Mouse (Mus musculus) CH12.LX (cell line): ENCODE measurements at regions not wholly inside any gene's neighbourhood (a gene's known extent, or its start where the extent isn't known, plus 50 kb on each side); places are given as distances from the start of the nearest gene placed in this dataset.

Source experiments
- DNase-seq: peaks from one replicate; pipeline ENCODE4 v3.0.0-alpha.2; 2013; ENCODE audit errors: extremely low read depth
- H3K27ac ChIP-seq: 2 replicates; pipeline ENCODE4 v1.5.1; 2012; ENCODE audit warnings: low read depth, mild to moderate bottlenecking, control low read depth, moderate library complexity; ENCODE audit not compliant: insufficient read depth
- H3K27me3 ChIP-seq: replicated peaks from 2 replicates; pipeline ENCODE3; 2012; ENCODE audit warnings: inconsistent platforms
- H3K36me3 ChIP-seq, 2 experiments: replicated peaks in 1 of 2; 2 replicates each; pipeline versions ENCODE3 to v1.6.1; 2012; ENCODE audit warnings: inconsistent platforms in 1 of 2, low read length in 1 of 2, mild to moderate bottlenecking in 1 of 2, mixed read lengths in 1 of 2, moderate library complexity in 1 of 2; ENCODE audit not compliant: control insufficient read depth in 1 of 2, insufficient read depth in 1 of 2
- H3K4me1 ChIP-seq, 2 experiments: 2 replicates each; pipeline ENCODE4 v1.6.1; 2012; ENCODE audit warnings: inconsistent platforms in 1 of 2, moderate library complexity in 1 of 2; ENCODE audit not compliant: insufficient read depth in 2 of 2, control insufficient read depth in 1 of 2
- H3K4me2 ChIP-seq: 2 replicates; pipeline ENCODE4 v1.6.1; 2012; ENCODE audit warnings: low read depth, mild to moderate bottlenecking, control low read depth; ENCODE audit not compliant: poor library complexity, insufficient read depth, severe bottlenecking
- H3K4me3 ChIP-seq, 3 experiments: fragments of 150-350 bp in 1 of 3; sonication (generic) in 1 of 3; replicated peaks in 1 of 3; 2 replicates each; pipeline versions ENCODE3 to v1.5.1; 2011 to 2012; ENCODE audit warnings: low read depth in 2 of 3, low read length in 2 of 3, mild to moderate bottlenecking in 2 of 3, moderate library complexity in 2 of 3, control low read depth in 1 of 3, improper control_type of control experiment in 1 of 3, inconsistent platforms in 1 of 3, mixed read lengths in 1 of 3; ENCODE audit not compliant: poor library complexity in 1 of 3
- H3K79me2 ChIP-seq: replicated peaks from 2 replicates; pipeline ENCODE4 v1.6.1; 2012; ENCODE audit warnings: mild to moderate bottlenecking, moderate library complexity; ENCODE audit not compliant: control insufficient read depth, poor library complexity, insufficient read depth, severe bottlenecking; ENCODE audit errors: extremely low read depth
- H3K9ac ChIP-seq: 2 replicates; pipeline ENCODE4 v1.6.1; 2012; ENCODE audit warnings: low read depth, mild to moderate bottlenecking, control low read depth, moderate library complexity; ENCODE audit not compliant: insufficient read depth
- H3K9me3 ChIP-seq: replicated peaks from 2 replicates; pipeline ENCODE3; 2012; ENCODE audit warnings: low read length, inconsistent platforms, mixed read lengths
- CTCF ChIP-seq, 2 experiments: IDR thresholded peaks in 1 of 2; conservative IDR thresholded peaks in 1 of 2; 2 replicates each; pipeline ENCODE4 v1.5.1; 2011 to 2012; ENCODE audit warnings: low read depth in 2 of 2, low read length in 2 of 2, improper control_type of control experiment in 1 of 2, inconsistent platforms in 1 of 2, mild to moderate bottlenecking in 1 of 2, moderate library complexity in 1 of 2
- EP300 ChIP-seq: IDR thresholded peaks from 2 replicates; pipeline ENCODE4 v1.6.1; 2011; ENCODE audit warnings: low read length, improper control_type of control experiment
- IRF4 ChIP-seq: IDR thresholded peaks from 2 replicates; pipeline ENCODE4 v1.6.1; 2014; ENCODE audit warnings: low read depth, mild to moderate bottlenecking, inconsistent platforms, low read length, improper control_type of control experiment
- KAT2A ChIP-seq: IDR thresholded peaks from 2 replicates; pipeline ENCODE4 v1.6.1; 2012; ENCODE audit warnings: low read length, improper control_type of control experiment, inconsistent platforms; ENCODE audit not compliant: insufficient replicate concordance
- MXI1 ChIP-seq: IDR thresholded peaks from 2 replicates; pipeline ENCODE4 v1.6.1; 2011; ENCODE audit warnings: mild to moderate bottlenecking, low read depth, low read length, improper control_type of control experiment
- MYC ChIP-seq: IDR thresholded peaks from 2 replicates; pipeline ENCODE4 v1.6.1; 2011; ENCODE audit warnings: low read depth, mild to moderate bottlenecking, improper control_type of control experiment, low read length
- NELFE ChIP-seq: IDR thresholded peaks from 2 replicates; pipeline ENCODE4 v1.6.1; 2011; ENCODE audit warnings: low read depth, low read length, improper control_type of control experiment
- POLR2A ChIP-seq: IDR thresholded peaks from 2 replicates; pipeline ENCODE4 v1.6.1; 2011; ENCODE audit warnings: low read depth, mild to moderate bottlenecking, improper control_type of control experiment, low read length
- POLR2AphosphoS2 ChIP-seq: IDR thresholded peaks from 2 replicates; pipeline ENCODE4 v1.6.1; 2011; ENCODE audit warnings: low read depth, low read length, improper control_type of control experiment
- RCOR1 ChIP-seq: conservative IDR thresholded peaks from 2 replicates; pipeline ENCODE4 v1.6.1; 2012; ENCODE audit warnings: low read depth, mild to moderate bottlenecking, inconsistent platforms, low read length, improper control_type of control experiment
- TBP ChIP-seq: conservative IDR thresholded peaks from 2 replicates; pipeline ENCODE4 v1.6.1; 2011; ENCODE audit warnings: low read depth, low read length, improper control_type of control experiment
- TCF12 ChIP-seq: IDR thresholded peaks from 2 replicates; pipeline ENCODE4 v1.6.1; 2014; ENCODE audit warnings: low read depth, mild to moderate bottlenecking, inconsistent platforms, low read length, improper control_type of control experiment
- ZC3H11A ChIP-seq: IDR thresholded peaks from 2 replicates; pipeline ENCODE4 v1.6.1; 2012; ENCODE audit warnings: low read depth, mild to moderate bottlenecking, inconsistent platforms, low read length, improper control_type of control experiment
- ZKSCAN1 ChIP-seq: IDR thresholded peaks from 2 replicates; pipeline ENCODE4 v1.6.1; 2012; ENCODE audit warnings: low read depth, inconsistent platforms, low read length, improper control_type of control experiment, borderline replicate concordance
- ZMIZ1 ChIP-seq: IDR thresholded peaks from 2 replicates; pipeline ENCODE4 v1.6.1; 2012; ENCODE audit warnings: low read depth, mild to moderate bottlenecking, inconsistent platforms, low read length, improper control_type of control experiment
- dilution Hi-C: fragments of 300-500 bp; cut with MboI; formaldehyde crosslinking; loops from 2 replicates; pipeline ENCODE4 v1.14.3; 2020; ENCODE audit warnings: low sequenced_read_pairs; ENCODE audit not compliant: extremely low pct_unique_long_range_greater_than_20kb, extremely low pct_ligation_motif_present
- in situ Hi-C: fragments of 300-500 bp; cut with MboI; formaldehyde crosslinking; loops from 3 replicates; pipeline ENCODE4 v1.14.3; 2019; ENCODE audit warnings: low sequenced_read_pairs, low pct_ligation_motif_present, low pct_unique_long_range_greater_than_20kb, mixed read lengths

DNA sequence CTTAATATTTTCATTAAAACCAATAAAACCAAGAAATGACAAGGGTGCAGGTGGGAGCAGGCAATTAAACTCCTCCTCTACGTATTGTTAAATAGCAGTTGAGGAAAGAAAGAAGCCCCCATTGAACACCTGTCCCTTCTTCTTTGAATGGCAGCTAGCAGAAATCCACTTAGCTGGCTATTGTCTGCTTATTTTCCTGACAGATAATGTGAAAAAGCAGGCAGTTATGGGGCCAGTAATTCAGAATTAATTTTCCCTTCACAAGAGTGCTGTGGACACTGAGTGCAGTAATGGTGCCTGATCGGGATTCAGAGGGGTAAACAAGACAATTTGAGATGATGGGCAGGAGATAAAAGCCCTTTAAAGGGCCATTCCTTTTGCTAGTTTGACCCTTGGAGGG lies 602.5 kb upstream of the Tle4 start:
- no peak overlapping the region for H3K4me3 ChIP-seq
- no peak overlapping the region for H3K4me2 ChIP-seq
- no peak for DNase-seq
- no peak overlapping the region for H3K9ac ChIP-seq
- H3K27ac ChIP-seq, result no peak overlapping the region
- H3K36me3 ChIP-seq, result no peaks in the 10 kb centered on the region
- H3K4me1 ChIP-seq, result peaks cover 0 to 5% of the 10 kb centered on the region in 2 experiments; a peak in 1 of 4 replicates
- in situ Hi-C loops (no loop called here), dilution Hi-C loops (no loop called here)
- H3K79me2 ChIP-seq, result no peaks in the 10 kb centered on the region
- TF ChIP-seq CTCF (conservative IDR thresholded peaks at IDR 0.05 in 1 of 2, IDR thresholded peaks at IDR 0.05 in 1 of 2; ENCODE audit: low read depth in 2 of 2, low read length in 2 of 2) (no peak), POLR2AphosphoS2 (no peak), EP300 (no peak), IRF4 (no peak), ZKSCAN1 (no peak), TBP (no peak), TCF12 (no peak), KAT2A (no peak), MXI1 (no peak), ZMIZ1 (no peak), RCOR1 (no peak), ZC3H11A (no peak), POLR2A (no peak), NELFE (no peak)
- no peaks in the 10 kb centered on the region for H3K27me3 ChIP-seq
- no peaks in the 10 kb centered on the region for H3K9me3 ChIP-seq

DNA sequence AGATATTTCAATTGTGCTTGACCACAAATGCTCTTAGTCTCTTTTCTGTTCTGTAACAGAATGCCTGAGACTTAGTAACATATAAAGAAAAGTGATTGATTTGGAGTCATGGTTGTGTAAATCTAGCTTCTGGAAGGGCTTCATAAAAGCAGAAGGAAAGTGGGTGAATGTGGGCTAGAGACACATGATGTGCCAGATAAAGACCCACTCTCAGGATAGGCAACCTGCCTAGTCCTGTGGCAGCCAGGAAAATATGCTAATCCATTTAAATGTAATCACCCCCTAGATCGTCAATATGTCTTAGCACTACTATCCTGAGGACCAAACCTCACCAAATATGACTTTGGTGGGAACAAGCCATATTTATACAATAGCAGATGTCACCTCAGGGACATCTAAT lies 601.8 kb upstream of the Tle4 start:
- no peaks in the 10 kb centered on the region for H3K9me3 ChIP-seq
- H3K79me2 ChIP-seq, result no peaks in the 10 kb centered on the region
- H3K36me3 ChIP-seq, result no peaks in the 10 kb centered on the region
- no peak overlapping the region for H3K4me2 ChIP-seq
- in situ Hi-C loops (no loop called here), dilution Hi-C loops (no loop called here)
- DNase-seq, result no peak
- H3K4me3 ChIP-seq, result no peak overlapping the region
- peaks cover 0 to 5% of the 10 kb centered on the region in 2 experiments; a peak in 1 of 4 replicates for H3K4me1 ChIP-seq
- no peaks in the 10 kb centered on the region for H3K27me3 ChIP-seq
- no peak overlapping the region for H3K9ac ChIP-seq
- TF ChIP-seq MYC, result no peak
- TF ChIP-seq, all 38 proteins: peak for 0
- H3K27ac ChIP-seq, result no peak overlapping the region

DNA sequence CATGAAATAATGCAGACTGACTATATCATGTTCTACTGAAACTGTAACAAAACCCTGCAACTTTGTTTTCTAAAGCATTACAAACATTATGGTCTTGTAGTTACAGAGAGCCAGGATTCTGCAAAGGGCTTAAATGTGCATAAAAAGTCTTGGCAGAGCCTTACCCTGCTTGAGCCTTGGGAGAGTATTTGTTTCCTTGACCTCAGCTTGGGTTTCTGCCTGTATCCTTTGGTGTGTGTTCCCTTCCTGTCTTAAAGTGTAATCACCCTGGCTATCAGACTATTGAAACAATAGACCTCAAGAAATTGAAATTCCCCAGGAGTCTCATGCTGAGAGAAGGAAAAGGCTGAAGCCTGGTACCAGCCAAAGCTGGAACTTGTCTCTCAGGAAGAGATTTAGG lies 577.4 kb upstream of the Tle4 start:
- no peak overlapping the region for H3K9ac ChIP-seq
- H3K4me2 ChIP-seq, result no peak overlapping the region
- H3K4me1 ChIP-seq, result no peaks in the 10 kb centered on the region
- in situ Hi-C loops, result no loop called here
- H3K9me3 ChIP-seq, result no peaks in the 10 kb centered on the region
- H3K4me3 ChIP-seq, result no peak overlapping the region
- no peak overlapping the region for H3K27ac ChIP-seq
- no peaks in the 10 kb centered on the region for H3K36me3 ChIP-seq
- DNase-seq, result no peak
- H3K27me3 ChIP-seq, result no peaks in the 10 kb centered on the region
- no peaks in the 10 kb centered on the region for H3K79me2 ChIP-seq
- no peak for TF ChIP-seq POLR2AphosphoS2
- dilution Hi-C loops, result no loop called here
